Mouse (Mus musculus) embryonic facial prominence, embryonic 12.5 days (tissue): ENCODE results near the gene Aplnr. TPM values are rescaled to one million over a fixed set of nuclear protein-coding genes. Genes with fewer than 3 reads are reported as not detected.

Source experiments
- ATAC-seq: fragments of 200-750 bp; cut with Nextera tagmentation; 2 replicates; pipeline ENCODE4 v1.8.0; 2017; ENCODE audit not compliant: insufficient number of reproducible peaks, insufficient read depth, low FRiP score, low TSS enrichment
- H3K27ac ChIP-seq: fragments of 300-500 bp; sonication (generic); 2 replicates; pipeline ENCODE4 v1.5.1; 2016; ENCODE audit warnings: mild to moderate bottlenecking
- H3K27me3 ChIP-seq: fragments of 300-500 bp; sonication (generic); 2 replicates; pipeline ENCODE4 v1.6.1; 2016; ENCODE audit warnings: mild to moderate bottlenecking, moderate library complexity
- H3K36me3 ChIP-seq: fragments of 300-500 bp; sonication (generic); 2 replicates; pipeline ENCODE4 v1.6.1; 2016; ENCODE audit warnings: mild to moderate bottlenecking
- H3K4me1 ChIP-seq: fragments of 300-500 bp; sonication (generic); 2 replicates; pipeline ENCODE4 v1.6.1; 2016
- H3K4me2 ChIP-seq: fragments of 300-500 bp; sonication (generic); replicated peaks from 2 replicates; pipeline ENCODE4 v1.6.1; 2016; ENCODE audit warnings: mild to moderate bottlenecking, moderate library complexity
- H3K4me3 ChIP-seq: fragments of 300-500 bp; sonication (generic); 2 replicates; pipeline ENCODE4 v1.5.1; 2016; ENCODE audit warnings: mild to moderate bottlenecking
- H3K9ac ChIP-seq: fragments of 300-500 bp; sonication (generic); 2 replicates; pipeline ENCODE4 v1.6.1; 2016; ENCODE audit warnings: mild to moderate bottlenecking, moderate library complexity
- H3K9me3 ChIP-seq: fragments of 300-500 bp; sonication (generic); 2 replicates; pipeline ENCODE4 v1.6.1; 2016; ENCODE audit warnings: mild to moderate bottlenecking, moderate library complexity
- WGBS: fragments of 180-500 bp; shearing (Covaris S2); methylation state at CpG from one replicate; pipeline ENCODE4 v1.1.7; 2016; 5-methylcytosine and 5-hydroxymethylcytosine counted together
- polyA plus RNA-seq: library from polyadenylated mRNA; unstranded; fragments of >200 nt; fragmentation: Nextera tagmentation; extraction: Ambion mirVana; gene quantifications from 2 replicates; pipeline ENCODE4 v1.2.1, GENCODE M21; 2016

Gene Aplnr
- polyA plus RNA-seq, 1 experiment from 2014 or later: 45.3 TPM

GRCm38 (mm10) chr2:85139393-85139792 is 3.4 kb downstream of the Aplnr start:
- Histone ChIP-seq H3K9ac (no peak overlapping the region), H3K9me3 (no peaks in the 10 kb centered on the region), H3K27ac (no peak overlapping the region), H3K36me3 (no peaks in the 10 kb centered on the region), H3K4me3 (no peak overlapping the region), H3K4me1 (no peaks in the 10 kb centered on the region), H3K4me2 (no peak overlapping the region), H3K27me3 (no peaks in the 10 kb centered on the region)
- ATAC-seq: no peak
- 66% methylated on average over 4 of the region's 4 CpGs for WGBS

- H3K27me3 ChIP-seq: no peaks in the 10 kb centered on the region
- H3K4me2 ChIP-seq: no peak overlapping the region
- WGBS: 75% methylated on average over 7 of the region's 7 CpGs
- no peak overlapping the region for H3K4me3 ChIP-seq
- H3K36me3 ChIP-seq: no peaks in the 10 kb centered on the region
- no peak overlapping the region for H3K27ac ChIP-seq
- H3K9me3 ChIP-seq: no peaks in the 10 kb centered on the region
- H3K4me1 ChIP-seq: no peaks in the 10 kb centered on the region
- ATAC-seq: no peak
- H3K9ac ChIP-seq: no peak overlapping the region
Measured at GRCm38 (mm10) chr2:85139846-85140245, 3.8 kb downstream of the Aplnr start.

- H3K4me1 ChIP-seq: no peaks in the 10 kb centered on the region
- H3K9me3 ChIP-seq: no peaks in the 10 kb centered on the region
- no peak overlapping the region for H3K4me2 ChIP-seq
- no peak overlapping the region for H3K9ac ChIP-seq
- H3K27ac ChIP-seq: no peak overlapping the region
- no peak overlapping the region for H3K4me3 ChIP-seq
- no peak for ATAC-seq
- no peaks in the 10 kb centered on the region for H3K27me3 ChIP-seq
- H3K36me3 ChIP-seq: no peaks in the 10 kb centered on the region
Measured at GRCm38 (mm10) chr2:85140833-85141232, 4.8 kb downstream of the Aplnr start.

- H3K4me3 ChIP-seq: no peak overlapping the region
- no peaks in the 10 kb centered on the region for H3K4me1 ChIP-seq
- no peaks in the 10 kb centered on the region for H3K36me3 ChIP-seq
- H3K27me3 ChIP-seq: no peaks in the 10 kb centered on the region
- H3K4me2 ChIP-seq: no peak overlapping the region
- no peaks in the 10 kb centered on the region for H3K9me3 ChIP-seq
- H3K27ac ChIP-seq: no peak overlapping the region
- 89% methylated on average over 2 of the region's 2 CpGs for WGBS
- ATAC-seq: no peak
- no peak overlapping the region for H3K9ac ChIP-seq
Measured at GRCm38 (mm10) chr2:85144908-85145307, 8.9 kb downstream of the Aplnr start.

GRCm38 (mm10) chr2:85145346-85145745 is 9.3 kb downstream of the Aplnr start:
- no peak overlapping the region for H3K4me3 ChIP-seq
- WGBS: 77% methylated on average over 3 of the region's 3 CpGs
- H3K9ac ChIP-seq: no peak overlapping the region
- H3K27me3 ChIP-seq: no peaks in the 10 kb centered on the region
- H3K4me2 ChIP-seq: no peak overlapping the region
- no peaks in the 10 kb centered on the region for H3K4me1 ChIP-seq
- no peak for ATAC-seq
- no peaks in the 10 kb centered on the region for H3K9me3 ChIP-seq
- H3K36me3 ChIP-seq: no peaks in the 10 kb centered on the region
- no peak overlapping the region for H3K27ac ChIP-seq

GRCm38 (mm10) chr2:85147481-85147880 is 11.5 kb downstream of the Aplnr start:
- Histone ChIP-seq H3K4me2 (no peak overlapping the region), H3K27me3 (no peaks in the 10 kb centered on the region), H3K27ac (no peak overlapping the region), H3K36me3 (no peaks in the 10 kb centered on the region), H3K9ac (no peak overlapping the region), H3K4me3 (no peak overlapping the region), H3K9me3 (no peaks in the 10 kb centered on the region), H3K4me1 (no peaks in the 10 kb centered on the region)
- ATAC-seq: no peak
- 82% methylated on average over 2 of the region's 2 CpGs for WGBS

GRCm38 (mm10) chr2:85150373-85150772 is 14.3 kb downstream of the Aplnr start:
- Histone ChIP-seq H3K4me3 (no peak overlapping the region), H3K4me1 (no peaks in the 10 kb centered on the region), H3K36me3 (no peaks in the 10 kb centered on the region), H3K27me3 (no peaks in the 10 kb centered on the region), H3K9ac (no peak overlapping the region), H3K9me3 (no peaks in the 10 kb centered on the region), H3K27ac (no peak overlapping the region), H3K4me2 (no peak overlapping the region)
- no peak for ATAC-seq
- WGBS: 79% methylated on average over 1 of the region's 1 CpGs

- Histone ChIP-seq H3K36me3 (no peaks in the 10 kb centered on the region), H3K9me3 (no peaks in the 10 kb centered on the region), H3K4me2 (no peak overlapping the region), H3K4me1 (no peaks in the 10 kb centered on the region), H3K27me3 (no peaks in the 10 kb centered on the region), H3K4me3 (no peak overlapping the region), H3K9ac (no peak overlapping the region), H3K27ac (no peak overlapping the region)
- ATAC-seq: no peak
- 92% methylated on average over 2 of the region's 2 CpGs for WGBS
Measured at GRCm38 (mm10) chr2:85151233-85151632, 15.2 kb downstream of the Aplnr start.

- ATAC-seq: no peak
- WGBS: 85% methylated on average over 9 of the region's 9 CpGs
Measured at GRCm38 (mm10) chr2:85155334-85155733, 19.3 kb downstream of the Aplnr start.

GRCm38 (mm10) chr2:85156136-85156535 is 20.1 kb downstream of the Aplnr start:
- H3K4me3 ChIP-seq: no peak overlapping the region
- no peaks in the 10 kb centered on the region for H3K36me3 ChIP-seq
- 86% methylated on average over 5 of the region's 5 CpGs for WGBS

More at GRCm38 (mm10) chr2:85155334-85155733, 19.3 kb downstream of the Aplnr start:
- no peak overlapping the region for H3K27ac ChIP-seq
- no peak overlapping the region for H3K9ac ChIP-seq
- H3K4me3 ChIP-seq: no peak overlapping the region
- H3K27me3 ChIP-seq: no peaks in the 10 kb centered on the region
- H3K4me2 ChIP-seq: no peak overlapping the region
- H3K36me3 ChIP-seq: no peaks in the 10 kb centered on the region
- no peaks in the 10 kb centered on the region for H3K4me1 ChIP-seq
- H3K9me3 ChIP-seq: no peaks in the 10 kb centered on the region

GRCm38 (mm10) chr2:85157382-85157781 is 21.4 kb downstream of the Aplnr start:
- Histone ChIP-seq H3K27ac (no peak overlapping the region), H3K36me3 (no peaks in the 10 kb centered on the region), H3K9ac (no peak overlapping the region), H3K4me2 (no peak overlapping the region), H3K27me3 (no peaks in the 10 kb centered on the region), H3K4me3 (no peak overlapping the region), H3K4me1 (no peaks in the 10 kb centered on the region), H3K9me3 (no peaks in the 10 kb centered on the region)
- no peak for ATAC-seq
- 89% methylated on average over 3 of the region's 3 CpGs for WGBS

More at GRCm38 (mm10) chr2:85156136-85156535, 20.1 kb downstream of the Aplnr start:
- no peak overlapping the region for H3K27ac ChIP-seq
- H3K9ac ChIP-seq: no peak overlapping the region
- H3K27me3 ChIP-seq: no peaks in the 10 kb centered on the region
- no peaks in the 10 kb centered on the region for H3K4me1 ChIP-seq
- no peaks in the 10 kb centered on the region for H3K9me3 ChIP-seq
- no peak for ATAC-seq
- H3K4me2 ChIP-seq: no peak overlapping the region

- H3K9ac ChIP-seq: no peak overlapping the region
- no peaks in the 10 kb centered on the region for H3K4me1 ChIP-seq
- no peaks in the 10 kb centered on the region for H3K9me3 ChIP-seq
- no peak for ATAC-seq
- no peak overlapping the region for H3K4me3 ChIP-seq
- 72% methylated on average over 4 of the region's 4 CpGs for WGBS
- no peaks in the 10 kb centered on the region for H3K27me3 ChIP-seq
- no peak overlapping the region for H3K4me2 ChIP-seq
- no peaks in the 10 kb centered on the region for H3K36me3 ChIP-seq
- H3K27ac ChIP-seq: no peak overlapping the region
Measured at GRCm38 (mm10) chr2:85160901-85161637, 25.0 kb downstream of the Aplnr start.
